Mouse (Mus musculus): Measurements from ENCODE around the gene Apbb1.

DNA sequence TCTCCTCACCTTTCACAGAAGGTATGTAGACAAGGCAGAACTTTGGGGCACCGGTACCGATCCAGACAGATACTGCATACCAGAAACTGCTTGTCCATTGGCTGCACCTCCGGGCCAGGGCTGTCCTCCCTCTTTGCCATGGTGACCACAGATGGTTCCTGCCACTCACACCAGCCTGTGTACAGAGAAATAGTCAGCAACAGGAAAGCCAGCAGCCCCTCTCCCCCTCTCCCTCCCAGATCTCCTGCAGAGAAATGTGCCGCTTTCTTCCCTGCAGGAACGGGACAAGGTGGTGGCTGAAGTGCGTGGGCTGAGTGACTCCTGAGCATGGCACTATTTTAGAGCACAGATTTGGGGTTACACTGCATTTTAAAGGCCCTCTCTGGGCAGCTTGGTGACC lies 43.9 kb upstream of the Apbb1 start:
- no peak for TF ChIP-seq POLR2A (IDR thresholded peaks at IDR 0.05; ENCODE audit: extremely low read depth, insufficient read depth, low read length)
- TF ChIP-seq CTCF (IDR thresholded peaks at IDR 0.05; ENCODE audit: low read depth, low read length) = no peak

Data from liver, adult 2 months (tissue).